Mouse (Mus musculus) liver, embryonic 14.5 days (tissue): ENCODE results near the gene Cdh22. TPM values are rescaled to one million over a fixed set of nuclear protein-coding genes. Genes with fewer than 3 reads are reported as not detected.
A peak's percentile ranks its signal among the peaks of the same experiment; 100 is the strongest.

ENCODE experiments used
- ATAC-seq: fragments of 200-750 bp; cut with Nextera tagmentation; 2 replicates; pipeline ENCODE4 v1.8.0; 2017; ENCODE audit warnings: moderate number of reproducible peaks, mild to moderate bottlenecking, moderate library complexity; ENCODE audit not compliant: insufficient read depth
- DNase-seq, 3 experiments: peaks; one replicate each; pipeline ENCODE4 v3.0.0-alpha.2; 2012 to 2013; ENCODE audit warnings: low read depth in 3 of 3, low spot score in 3 of 3
- H3K27ac ChIP-seq: fragments of 300-500 bp; sonication (generic); 2 replicates; pipeline ENCODE4 v1.5.1; 2014; ENCODE audit warnings: moderate library complexity, mild to moderate bottlenecking, control low read depth, inconsistent platforms
- H3K27me3 ChIP-seq: fragments of 300-500 bp; sonication (generic); 2 replicates; pipeline ENCODE4 v1.6.1; 2014; ENCODE audit warnings: mild to moderate bottlenecking, low read length, moderate library complexity; ENCODE audit not compliant: control insufficient read depth, insufficient read depth
- H3K36me3 ChIP-seq: fragments of 300-500 bp; sonication (generic); replicated peaks from 2 replicates; pipeline ENCODE4 v1.6.1; 2014; ENCODE audit warnings: low read depth; ENCODE audit not compliant: control insufficient read depth, insufficient read depth
- H3K4me1 ChIP-seq, 2 experiments: fragments of 200-500 bp in 1 of 2; fragments of 300-500 bp in 1 of 2; sonication (generic) in 1 of 2; replicated peaks; 2 replicates each; pipeline ENCODE4 v1.6.1; 2012 to 2014; ENCODE audit warnings: antibody characterized with exemption in 1 of 2, inconsistent platforms in 1 of 2, low read length in 1 of 2; ENCODE audit not compliant: control insufficient read depth in 2 of 2, insufficient read depth in 2 of 2
- H3K4me2 ChIP-seq: fragments of 300-500 bp; sonication (generic); 2 replicates; pipeline ENCODE4 v1.6.1; 2014; ENCODE audit warnings: low read depth, mild to moderate bottlenecking, control low read depth, moderate library complexity
- H3K4me3 ChIP-seq, 2 experiments: fragments of 200-500 bp in 1 of 2; fragments of 300-500 bp in 1 of 2; sonication (generic) in 1 of 2; 2 replicates each; pipeline ENCODE4 v1.5.1; 2012 to 2014; ENCODE audit warnings: low read depth in 2 of 2, low read length in 2 of 2, mild to moderate bottlenecking in 2 of 2, control low read depth in 1 of 2, inconsistent platforms in 1 of 2, moderate library complexity in 1 of 2; ENCODE audit not compliant: insufficient read depth in 1 of 2
- H3K9ac ChIP-seq: fragments of 300-500 bp; sonication (generic); replicated peaks from 2 replicates; pipeline ENCODE4 v1.6.1; 2014; ENCODE audit warnings: mild to moderate bottlenecking, control low read depth, moderate library complexity
- H3K9me3 ChIP-seq: fragments of 300-500 bp; sonication (generic); 2 replicates; pipeline ENCODE4 v1.6.1; 2016; ENCODE audit warnings: low read length, mixed read lengths; ENCODE audit not compliant: control insufficient read depth
- CTCF ChIP-seq: IDR thresholded peaks from 2 replicates; pipeline ENCODE4 v1.5.1; 2016; ENCODE audit warnings: antibody characterized with exemption, low read depth, control low read depth
- EP300 ChIP-seq: IDR thresholded peaks from 2 replicates; pipeline ENCODE4 v1.6.1; 2016; ENCODE audit warnings: antibody characterized with exemption, low read depth
- WGBS: fragments of 180-500 bp; shearing (Covaris S2); extraction: QIAGEN DNeasy Blood & Tissue Kit; methylation state at CpG from one replicate; pipeline ENCODE4 v1.1.7; 2014; ENCODE audit not compliant: insufficient replicate concordance; 5-methylcytosine and 5-hydroxymethylcytosine counted together
- polyA plus RNA-seq, 2 experiments: library from polyadenylated mRNA; depleted of rRNA in 1 of 2; stranded (reverse) in 1 of 2; unstranded in 1 of 2; fragments of >200 nt; fragmentation: Nextera tagmentation in 1 of 2; extraction: Ambion mirVana in 1 of 2; gene quantifications; 2 replicates each; pipeline versions ENCODE4 v1.2.1 to v1.2.3; 2012 to 2014

The Cdh22 gene
- polyA plus RNA-seq, 2 experiments = 0.02 TPM; not detected in 1

- Histone ChIP-seq H3K4me3 (no peak overlapping the region), H3K4me1 (no peaks in the 10 kb centered on the region), H3K27ac (no peak overlapping the region), H3K9ac (no peak overlapping the region), H3K27me3 (no peaks in the 10 kb centered on the region), H3K9me3 (no peaks in the 10 kb centered on the region), H3K4me2 (no peak overlapping the region), H3K36me3 (no peaks in the 10 kb centered on the region)
- TF ChIP-seq CTCF (no peak), EP300 (no peak)
- WGBS = 68% methylated on average over 5 of the region's 5 CpGs
- no peak for DNase-seq
- ATAC-seq = no peak
These were observed 42.6 kb upstream of the Cdh22 start for GRCm38 (mm10) chr2:165277188-165277740.

- Histone ChIP-seq H3K4me1 (no peaks in the 10 kb centered on the region), H3K9me3 (no peaks in the 10 kb centered on the region), H3K27me3 (no peaks in the 10 kb centered on the region), H3K27ac (no peak overlapping the region), H3K4me2 (no peak overlapping the region), H3K36me3 (no peaks in the 10 kb centered on the region), H3K4me3 (no peak overlapping the region), H3K9ac (no peak overlapping the region)
- no peak for TF ChIP-seq EP300
- TF ChIP-seq CTCF = peak; percentile 82
- ATAC-seq = no peak
- no peak for DNase-seq
- 41% methylated on average over 8 of the region's 8 CpGs for whole genome bisulfite sequencing
These were observed 41.2 kb upstream of the Cdh22 start for GRCm38 (mm10) chr2:165275824-165276223.

GRCm38 (mm10) chr2:165275124-165275640, 40.5 kb upstream of the Cdh22 start:
- Histone ChIP-seq H3K4me2 (no peak overlapping the region), H3K4me1 (no peaks in the 10 kb centered on the region), H3K9ac (no peak overlapping the region), H3K4me3 (no peak overlapping the region), H3K9me3 (no peaks in the 10 kb centered on the region), H3K36me3 (no peaks in the 10 kb centered on the region), H3K27ac (no peak overlapping the region), H3K27me3 (no peaks in the 10 kb centered on the region)
- DNase-seq (no peak), ATAC-seq (no peak)
- 66% methylated on average over 8 of the region's 8 CpGs for WGBS
- TF ChIP-seq EP300 (no peak), CTCF (no peak)

GRCm38 (mm10) chr2:165273589-165273988, 38.9 kb upstream of the Cdh22 start:
- ATAC-seq = no peak
- Histone ChIP-seq H3K36me3 (no peaks in the 10 kb centered on the region), H3K27ac (no peak overlapping the region), H3K4me2 (no peak overlapping the region), H3K9me3 (no peaks in the 10 kb centered on the region), H3K9ac (no peak overlapping the region), H3K4me3 (no peak overlapping the region), H3K4me1 (no peaks in the 10 kb centered on the region), H3K27me3 (no peaks in the 10 kb centered on the region)
- DNase-seq = no peak
- 20% methylated on average over 4 of the region's 4 CpGs for WGBS
- TF ChIP-seq CTCF (no peak), EP300 (no peak)

- Histone ChIP-seq H3K27me3 (no peaks in the 10 kb centered on the region), H3K27ac (no peak overlapping the region), H3K9me3 (no peaks in the 10 kb centered on the region), H3K9ac (no peak overlapping the region), H3K4me1 (no peaks in the 10 kb centered on the region), H3K4me2 (no peak overlapping the region), H3K4me3 (no peak overlapping the region), H3K36me3 (no peaks in the 10 kb centered on the region)
- ATAC-seq (no peak), DNase-seq (no peak)
- no peak for TF ChIP-seq CTCF
- no peak for TF ChIP-seq EP300
- 20% methylated on average over 8 of the region's 8 CpGs for WGBS
These were observed 36.7 kb upstream of the Cdh22 start for GRCm38 (mm10) chr2:165271326-165271725.
